Mouse (Mus musculus) bone marrow, adult 2 months (tissue): ENCODE data around the gene Tmem140.

Experiments
- CTCF ChIP-seq: fragments of 200-500 bp; IDR thresholded peaks from 2 replicates; pipeline ENCODE4 v1.5.1; 2011; ENCODE audit warnings: low read length, control low read depth; ENCODE audit not compliant: control insufficient read depth, insufficient read depth
- POLR2A ChIP-seq: fragments of 200-500 bp; IDR thresholded peaks from 2 replicates; pipeline ENCODE4 v1.6.1; 2011; ENCODE audit warnings: low read depth, mild to moderate bottlenecking, control low read depth, low read length, borderline replicate concordance; ENCODE audit not compliant: control insufficient read depth

- TF ChIP-seq POLR2A (no peak), CTCF (no peak)
Measured at GRCm38 (mm10) chr6:34867995-34868350, 5.0 kb downstream of the Tmem140 start.
